Mouse (Mus musculus): ENCODE results near the gene 1700102P08Rik. TPM values are rescaled to one million over a fixed set of nuclear protein-coding genes. Genes with fewer than 3 reads are reported as not detected.
A peak's percentile ranks its signal among the peaks of the same experiment; 100 is the strongest.

The 1700102P08Rik gene
- under 1 TPM; 0.73 to 0.78 TPM for total RNA-seq (2021)

GRCm38 (mm10) chr9:108392676-108393075 is at the start of gene 1700102P08Rik:
1700102P08Rik (plus strand) TSS chr9:108392805.
- intact Hi-C loops (cut with DNase I): no loop called here
- no peak for DNase-seq (ENCODE audit: low spot score)

GRCm38 (mm10) chr9:108343331-108343730 is 49.3 kb upstream of the 1700102P08Rik start:
- no peak for DNase-seq (ENCODE audit: low spot score)
- intact Hi-C loops (cut with DNase I): no loop called here

GRCm38 (mm10) chr9:108343835-108344234 is 48.8 kb upstream of the 1700102P08Rik start:
- intact Hi-C loops (cut with DNase I): no loop called here

GRCm38 (mm10) chr9:108344471-108344870 is 48.1 kb upstream of the 1700102P08Rik start:
- intact Hi-C loops (cut with DNase I): no loop called here
- DNase-seq (ENCODE audit: low spot score): no peak

More at GRCm38 (mm10) chr9:108343835-108344234, 48.8 kb upstream of the 1700102P08Rik start:
- no peak for DNase-seq (ENCODE audit: low spot score)

GRCm38 (mm10) chr9:108347024-108347423 is 45.6 kb upstream of the 1700102P08Rik start:
- intact Hi-C loops (cut with DNase I): loop anchor here (1.0 kb wide), 2 partner anchors 8 to 41 kb away; partner anchors contain the start of genes Rhoa and Tcta
- no peak for DNase-seq (ENCODE audit: low spot score)

GRCm38 (mm10) chr9:108347540-108348289 is 44.9 kb upstream of the 1700102P08Rik start, which contains the start of gene Usp4:
Usp4 (plus strand) TSS chr9:108347853.
- peak; percentile 83 for DNase-seq (ENCODE audit: low spot score)
- intact Hi-C loops (cut with DNase I): loop anchor here (1.0 kb wide), 2 partner anchors 8 to 41 kb away; partner anchors contain the start of genes Rhoa and Tcta

- intact Hi-C loops (cut with DNase I): no loop called here
- DNase-seq (ENCODE audit: low spot score): no peak
Measured at GRCm38 (mm10) chr9:108348290-108348680, 44.3 kb upstream of the 1700102P08Rik start.

GRCm38 (mm10) chr9:108349727-108350126 is 42.9 kb upstream of the 1700102P08Rik start:
- no peak for DNase-seq (ENCODE audit: low spot score)

DNA sequence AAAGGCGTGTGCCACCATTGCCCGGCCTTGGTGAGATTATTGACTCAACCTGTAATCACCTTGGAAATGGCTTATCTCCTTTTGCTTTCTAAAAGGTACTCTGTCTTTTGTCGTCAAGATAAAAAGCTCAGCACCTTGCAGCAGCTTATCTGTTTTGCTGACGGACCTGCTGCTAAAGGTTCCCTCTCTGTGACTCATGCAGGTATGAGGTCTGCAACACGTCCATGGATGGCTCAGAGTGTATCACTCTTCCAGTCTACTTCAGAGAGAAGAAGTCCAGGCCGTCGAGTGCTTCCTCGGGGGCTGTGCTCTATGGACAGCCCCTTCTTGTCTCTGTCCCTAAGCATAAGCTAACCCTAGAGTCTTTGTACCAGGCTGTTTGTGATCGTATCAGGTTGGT is 14.4 kb upstream of the 1700102P08Rik start:
- intact Hi-C loops (cut with DNase I): no loop called here
- no peak for DNase-seq (ENCODE audit: low spot score)

More at GRCm38 (mm10) chr9:108349727-108350126, 42.9 kb upstream of the 1700102P08Rik start:
- intact Hi-C loops (cut with DNase I): no loop called here

GRCm38 (mm10) chr9:108378736-108379135 is 13.9 kb upstream of the 1700102P08Rik start:
- intact Hi-C loops (cut with DNase I): no loop called here
- DNase-seq (ENCODE audit: low spot score): no peak

DNA sequence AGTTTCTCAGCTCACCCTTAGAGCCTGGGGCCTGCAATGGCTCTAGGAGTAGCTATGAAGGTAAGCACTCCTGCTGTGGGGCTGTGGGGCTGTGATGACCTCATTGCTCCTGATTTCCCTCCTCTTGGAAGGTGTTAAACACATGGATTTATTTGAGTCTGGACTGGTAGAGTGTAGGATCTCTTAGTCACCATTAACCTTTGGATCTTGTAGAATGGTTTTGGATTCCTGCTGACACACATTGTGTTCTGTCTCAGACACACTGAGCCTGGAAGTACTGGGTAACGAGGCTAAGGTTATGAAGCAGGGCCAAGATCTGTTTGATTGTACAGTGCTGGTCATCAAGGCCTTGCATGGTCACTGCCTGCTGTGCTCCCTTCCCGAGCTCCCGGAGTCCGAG is 13.3 kb upstream of the 1700102P08Rik start:
- intact Hi-C loops (cut with DNase I): no loop called here

DNA sequence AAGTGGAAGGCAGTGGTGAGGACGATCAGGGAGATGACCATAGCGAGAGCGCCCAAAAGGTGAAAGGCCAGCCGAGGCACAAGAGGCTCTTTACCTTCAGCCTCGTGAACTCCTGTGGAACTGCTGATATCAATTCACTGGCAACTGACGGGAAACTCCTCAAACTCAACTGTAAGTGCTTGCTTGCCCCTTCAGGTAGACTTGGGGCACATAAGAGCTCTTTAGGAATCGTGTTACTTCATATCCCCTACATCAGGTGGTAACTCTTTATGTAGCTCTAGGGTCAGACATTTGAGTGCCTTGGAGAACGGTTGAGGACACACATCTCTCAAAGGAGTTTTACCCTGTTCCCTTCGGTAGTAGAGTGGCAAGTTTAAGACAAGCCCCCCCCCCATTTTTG is 11.2 kb upstream of the 1700102P08Rik start:
- intact Hi-C loops (cut with DNase I): no loop called here
- no peak for DNase-seq (ENCODE audit: low spot score)

More for the DNA sequence above, 13.3 kb upstream of the 1700102P08Rik start:
- DNase-seq (ENCODE audit: low spot score): no peak

- intact Hi-C loops (cut with DNase I): no loop called here
- no peak for DNase-seq (ENCODE audit: low spot score)
Measured at GRCm38 (mm10) chr9:108385006-108385405, 7.6 kb upstream of the 1700102P08Rik start.

DNA sequence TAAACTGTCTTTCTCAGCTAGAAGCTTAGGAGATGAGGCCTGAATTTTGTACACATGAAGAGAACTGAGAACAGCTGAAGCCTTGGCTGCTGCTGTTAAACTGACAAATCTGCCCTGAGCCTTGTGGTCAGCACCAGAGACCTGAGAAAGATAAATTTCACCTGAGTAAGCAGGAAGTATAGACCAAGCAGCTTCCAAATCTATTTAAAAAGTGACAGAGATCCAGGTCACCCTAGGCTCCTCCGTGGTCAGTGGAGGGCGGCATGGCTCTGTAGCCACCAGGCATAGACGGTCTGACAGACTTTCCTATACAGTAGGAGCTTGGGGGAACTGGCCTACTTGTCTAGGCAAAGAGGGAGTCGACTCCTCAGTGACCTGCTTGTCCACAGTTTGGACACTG is 5.8 kb upstream of the 1700102P08Rik start:
- intact Hi-C loops (cut with DNase I): no loop called here
- no peak for DNase-seq (ENCODE audit: low spot score)

- intact Hi-C loops (cut with DNase I): no loop called here
- DNase-seq (ENCODE audit: low spot score): no peak
Measured at GRCm38 (mm10) chr9:108388601-108389000, 4.0 kb upstream of the 1700102P08Rik start.

- no peak for DNase-seq (ENCODE audit: low spot score)
- intact Hi-C loops (cut with DNase I): no loop called here
Measured at GRCm38 (mm10) chr9:108389220-108389619, 3.4 kb upstream of the 1700102P08Rik start.

GRCm38 (mm10) chr9:108394191-108394590 is 1.6 kb downstream of the 1700102P08Rik start:
- no peak for DNase-seq (ENCODE audit: low spot score)
- intact Hi-C loops (cut with DNase I): no loop called here

GRCm38 (mm10) chr9:108395427-108395826 is 2.8 kb downstream of the 1700102P08Rik start:
- intact Hi-C loops (cut with DNase I): loop anchor here (5.0 kb wide), 1 partner anchor 57 kb away; no protein-coding TSS in a partner anchor
- DNase-seq (ENCODE audit: low spot score): no peak

GRCm38 (mm10) chr9:108398324-108398723 is 5.7 kb downstream of the 1700102P08Rik start:
- DNase-seq (ENCODE audit: low spot score): no peak
- intact Hi-C loops (cut with DNase I): loop anchor here (5.0 kb wide), 1 partner anchor 54 kb away; no protein-coding TSS in a partner anchor

GRCm38 (mm10) chr9:108401186-108401960 is 8.8 kb downstream of the 1700102P08Rik start:
- intact Hi-C loops (cut with DNase I): no loop called here
- peak; percentile 34 for DNase-seq (ENCODE audit: low spot score)

DNA sequence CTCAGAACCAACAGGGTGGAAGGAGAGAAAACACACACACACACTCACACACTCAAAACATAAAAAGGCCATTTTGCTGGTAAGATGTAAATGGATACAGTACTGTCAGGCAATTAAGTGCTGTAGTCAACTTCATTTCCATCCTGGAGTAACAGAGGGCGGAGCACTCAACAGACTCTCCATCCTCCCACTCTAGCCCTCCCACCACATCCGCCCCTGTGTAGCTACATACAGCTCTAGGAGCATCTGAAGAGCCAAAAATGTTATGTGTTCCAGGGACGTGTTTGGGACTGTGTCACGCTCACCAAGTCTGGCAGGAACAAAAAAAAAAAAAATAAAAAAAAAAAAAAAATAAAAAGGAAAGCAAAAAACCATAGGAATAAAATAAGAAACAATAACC is 10.5 kb downstream of the 1700102P08Rik start:
- intact Hi-C loops (cut with DNase I): no loop called here
- DNase-seq (ENCODE audit: low spot score): no peak
